Mouse (Mus musculus) liver, embryonic 12.5 days (tissue): Measurements from ENCODE around the gene Tent4a. TPM values are rescaled to one million over a fixed set of nuclear protein-coding genes. Genes with fewer than 3 reads are reported as not detected.
A peak's percentile ranks its signal among the peaks of the same experiment; 100 is the strongest.

ENCODE experiments used
- ATAC-seq: fragments of 200-750 bp; cut with Nextera tagmentation; 2 replicates; pipeline ENCODE4 v1.8.0; 2017; ENCODE audit warnings: moderate number of reproducible peaks, mild to moderate bottlenecking, moderate library complexity
- H3K27ac ChIP-seq: fragments of 300-500 bp; sonication (generic); 2 replicates; pipeline ENCODE4 v1.5.1; 2016; ENCODE audit warnings: mild to moderate bottlenecking
- H3K27me3 ChIP-seq: fragments of 300-500 bp; sonication (generic); replicated peaks from 2 replicates; pipeline ENCODE4 v1.6.1; 2016; ENCODE audit warnings: mild to moderate bottlenecking, moderate library complexity
- H3K36me3 ChIP-seq: fragments of 300-500 bp; sonication (generic); 2 replicates; pipeline ENCODE4 v1.6.1; 2016; ENCODE audit warnings: mild to moderate bottlenecking, moderate library complexity
- H3K4me1 ChIP-seq: fragments of 300-500 bp; sonication (generic); 2 replicates; pipeline ENCODE4 v1.6.1; 2016
- H3K4me2 ChIP-seq: fragments of 300-500 bp; sonication (generic); 2 replicates; pipeline ENCODE4 v1.6.1; 2016; ENCODE audit warnings: mild to moderate bottlenecking, moderate library complexity
- H3K4me3 ChIP-seq: fragments of 300-500 bp; sonication (generic); 2 replicates; pipeline ENCODE4 v1.5.1; 2016; ENCODE audit warnings: mild to moderate bottlenecking, moderate library complexity
- H3K9ac ChIP-seq: fragments of 300-500 bp; sonication (generic); 2 replicates; pipeline ENCODE4 v1.6.1; 2016; ENCODE audit warnings: mild to moderate bottlenecking, moderate library complexity
- H3K9me3 ChIP-seq: fragments of 300-500 bp; sonication (generic); replicated peaks from 2 replicates; pipeline ENCODE4 v1.6.1; 2016; ENCODE audit warnings: mild to moderate bottlenecking, moderate library complexity
- WGBS: fragments of 180-500 bp; shearing (Covaris S2); methylation state at CpG from one replicate; pipeline ENCODE4 v1.1.7; 2016; ENCODE audit not compliant: insufficient replicate concordance; 5-methylcytosine and 5-hydroxymethylcytosine counted together
- polyA plus RNA-seq: library from polyadenylated mRNA; unstranded; fragments of >200 nt; fragmentation: Nextera tagmentation; extraction: Ambion mirVana; gene quantifications from 2 replicates; pipeline ENCODE4 v1.2.1, GENCODE M21; 2016

Gene Tent4a
- polyA plus RNA-seq, 1 experiment from 2014 or later, result 3.0 TPM

GRCm38 (mm10) chr13:69531431-69531830 lies 3.0 kb downstream of the Tent4a start:
- ATAC-seq, result no peak
- Histone ChIP-seq H3K4me3 (peak overlapping the region; percentile 94), H3K4me2 (peak overlapping the region; percentile 97), H3K27ac (no peak overlapping the region), H3K9me3 (no peaks in the 10 kb centered on the region), H3K27me3 (no peaks in the 10 kb centered on the region), H3K4me1 (peaks cover 75% of the 10 kb centered on the region), H3K9ac (peak overlapping the region; percentile 97), H3K36me3 (peaks cover 27% of the 10 kb centered on the region)
- WGBS, result 54% methylated on average over 6 of the region's 6 CpGs

- peak overlapping the region; percentile 94; the same call in 1 of the 2 replicates for H3K4me3 ChIP-seq
- peak overlapping the region; percentile 97 for H3K4me2 ChIP-seq
- H3K4me1 ChIP-seq, result peaks cover 75% of the 10 kb centered on the region
- no peak for ATAC-seq
- peaks cover 27% of the 10 kb centered on the region for H3K36me3 ChIP-seq
- WGBS, result 89% methylated on average over 6 of the region's 6 CpGs
- H3K9ac ChIP-seq, result peak overlapping the region; percentile 4; the same call in 1 of the 2 replicates
- H3K9me3 ChIP-seq, result no peaks in the 10 kb centered on the region
- H3K27me3 ChIP-seq, result no peaks in the 10 kb centered on the region
- no peak overlapping the region for H3K27ac ChIP-seq
These were observed 3.5 kb downstream of the Tent4a start for GRCm38 (mm10) chr13:69530951-69531350.

- Histone ChIP-seq H3K9ac (no peak overlapping the region), H3K4me3 (no peak overlapping the region), H3K36me3 (peaks cover 27% of the 10 kb centered on the region), H3K4me1 (peaks cover 73% of the 10 kb centered on the region), H3K27me3 (no peaks in the 10 kb centered on the region), H3K27ac (no peak overlapping the region), H3K9me3 (no peaks in the 10 kb centered on the region), H3K4me2 (no peak overlapping the region)
- ATAC-seq, result no peak
- 89% methylated on average over 3 of the region's 3 CpGs for WGBS
These were observed 4.3 kb downstream of the Tent4a start for GRCm38 (mm10) chr13:69530156-69530555.

- Histone ChIP-seq H3K36me3 (peaks cover 27% of the 10 kb centered on the region), H3K4me2 (no peak overlapping the region), H3K4me3 (no peak overlapping the region), H3K27me3 (no peaks in the 10 kb centered on the region), H3K27ac (no peak overlapping the region), H3K9me3 (no peaks in the 10 kb centered on the region), H3K4me1 (peaks cover 87% of the 10 kb centered on the region), H3K9ac (0 out of 2 replicates have a peak overlapping the region, but pooled peaks have one; percentile 19)
- 65% methylated on average over 7 of the region's 7 CpGs for WGBS
- no peak for ATAC-seq
These were observed 5.9 kb downstream of the Tent4a start for GRCm38 (mm10) chr13:69528531-69528930.

GRCm38 (mm10) chr13:69525867-69526266 lies 8.6 kb downstream of the Tent4a start:
- H3K27ac ChIP-seq, result peak overlapping the region; percentile 64
- H3K9ac ChIP-seq, result no peak overlapping the region
- H3K4me2 ChIP-seq, result peak overlapping the region; percentile 34
- 64% methylated on average over 4 of the region's 4 CpGs for WGBS
- no peaks in the 10 kb centered on the region for H3K27me3 ChIP-seq
- H3K4me1 ChIP-seq, result peaks cover 93% of the 10 kb centered on the region
- peak; percentile 43 for ATAC-seq
- H3K36me3 ChIP-seq, result peaks cover 22% of the 10 kb centered on the region
- no peaks in the 10 kb centered on the region for H3K9me3 ChIP-seq
- no peak overlapping the region for H3K4me3 ChIP-seq

GRCm38 (mm10) chr13:69524158-69524530 lies 10.3 kb downstream of the Tent4a start:
- WGBS, result 61% methylated on average over 2 of the region's 2 CpGs
- no peaks in the 10 kb centered on the region for H3K9me3 ChIP-seq
- H3K4me2 ChIP-seq, result no peak overlapping the region
- ATAC-seq, result no peak
- H3K36me3 ChIP-seq, result peaks cover 5% of the 10 kb centered on the region
- no peaks in the 10 kb centered on the region for H3K27me3 ChIP-seq
- H3K4me1 ChIP-seq, result peaks cover 82% of the 10 kb centered on the region
- H3K27ac ChIP-seq, result peak overlapping the region; percentile 26; the same call in 1 of the 2 replicates
- no peak overlapping the region for H3K9ac ChIP-seq
- no peak overlapping the region for H3K4me3 ChIP-seq

- H3K27me3 ChIP-seq, result no peaks in the 10 kb centered on the region
- no peak overlapping the region for H3K4me2 ChIP-seq
- peak overlapping the region; percentile 26; the same call in 1 of the 2 replicates for H3K27ac ChIP-seq
- ATAC-seq, result no peak
- no peaks in the 10 kb centered on the region for H3K9me3 ChIP-seq
- H3K36me3 ChIP-seq, result no peaks in the 10 kb centered on the region
- no peak overlapping the region for H3K9ac ChIP-seq
- H3K4me3 ChIP-seq, result no peak overlapping the region
- peaks cover 77% of the 10 kb centered on the region for H3K4me1 ChIP-seq
- 67% methylated on average over 14 of the region's 14 CpGs for WGBS
These were observed 10.8 kb downstream of the Tent4a start for GRCm38 (mm10) chr13:69523444-69524157.

GRCm38 (mm10) chr13:69522161-69522791 lies 12.1 kb downstream of the Tent4a start:
- Histone ChIP-seq H3K36me3 (no peaks in the 10 kb centered on the region), H3K4me3 (no peak overlapping the region), H3K4me1 (peaks cover 73% of the 10 kb centered on the region), H3K27me3 (no peaks in the 10 kb centered on the region), H3K9me3 (no peaks in the 10 kb centered on the region), H3K27ac (no peak overlapping the region), H3K9ac (no peak overlapping the region), H3K4me2 (no peak overlapping the region)
- WGBS, result 93% methylated on average over 1 of the region's 1 CpGs
- no peak for ATAC-seq

- Histone ChIP-seq H3K4me1 (peaks cover 46% of the 10 kb centered on the region), H3K9me3 (no peaks in the 10 kb centered on the region), H3K36me3 (peaks cover 10% of the 10 kb centered on the region), H3K9ac (no peak overlapping the region), H3K27ac (no peak overlapping the region), H3K4me3 (no peak overlapping the region), H3K27me3 (no peaks in the 10 kb centered on the region), H3K4me2 (no peak overlapping the region)
- 79% methylated on average over 6 of the region's 6 CpGs for WGBS
- ATAC-seq, result no peak
These were observed 15.3 kb downstream of the Tent4a start for GRCm38 (mm10) chr13:69519137-69519536.

- no peaks in the 10 kb centered on the region for H3K27me3 ChIP-seq
- no peak overlapping the region for H3K4me3 ChIP-seq
- H3K36me3 ChIP-seq, result peaks cover 17% of the 10 kb centered on the region
- ATAC-seq, result no peak
- no peak overlapping the region for H3K4me2 ChIP-seq
- H3K9ac ChIP-seq, result no peak overlapping the region
- no peak overlapping the region for H3K27ac ChIP-seq
- WGBS, result 90% methylated on average over 6 of the region's 6 CpGs
- H3K4me1 ChIP-seq, result peaks cover 29% of the 10 kb centered on the region
- H3K9me3 ChIP-seq, result no peaks in the 10 kb centered on the region
These were observed 17.0 kb downstream of the Tent4a start for GRCm38 (mm10) chr13:69517445-69517844.

GRCm38 (mm10) chr13:69515091-69515490 lies 19.3 kb downstream of the Tent4a start:
- H3K27me3 ChIP-seq, result no peaks in the 10 kb centered on the region
- H3K4me3 ChIP-seq, result no peak overlapping the region
- no peak for ATAC-seq
- H3K27ac ChIP-seq, result no peak overlapping the region
- no peaks in the 10 kb centered on the region for H3K9me3 ChIP-seq
- H3K36me3 ChIP-seq, result peaks cover 38% of the 10 kb centered on the region
- WGBS, result 84% methylated on average over 3 of the region's 3 CpGs
- H3K4me2 ChIP-seq, result no peak overlapping the region
- H3K4me1 ChIP-seq, result peaks cover 10% of the 10 kb centered on the region
- H3K9ac ChIP-seq, result no peak overlapping the region

- Histone ChIP-seq H3K36me3 (peaks cover 81% of the 10 kb centered on the region), H3K9me3 (no peaks in the 10 kb centered on the region), H3K4me3 (no peak overlapping the region), H3K4me2 (no peak overlapping the region), H3K27ac (no peak overlapping the region), H3K27me3 (no peaks in the 10 kb centered on the region), H3K4me1 (peaks cover 22% of the 10 kb centered on the region), H3K9ac (no peak overlapping the region)
- ATAC-seq, result no peak
- 65% methylated on average over 9 of the region's 9 CpGs for WGBS
These were observed 24.8 kb downstream of the Tent4a start for GRCm38 (mm10) chr13:69509391-69510244.
